Mouse (Mus musculus): Measurements from ENCODE around the gene Herc4. TPM values are rescaled to one million over a fixed set of nuclear protein-coding genes. Genes with fewer than 3 reads are reported as not detected.

Gene Herc4
- polyA plus RNA-seq (2014; fragmentation: Nextera tagmentation; extraction: Ambion mirVana) = 27.0 and 34.7 TPM in 2 replicates

- DNase-seq (peak; percentile 98), ATAC-seq (ENCODE audit: low FRiP score, low TSS enrichment) (peak; percentile 99)
- Histone ChIP-seq H3K4me3 (replicated peaks; ENCODE audit: low read depth, low read length) (peak within 1 kb of the TSS; percentile 90), H3K27me3 (ENCODE audit: control insufficient read depth, insufficient read depth, low read length) (no peaks in the 10 kb centered on the region), H3K36me3 (ENCODE audit: control insufficient read depth, insufficient read depth, low read length) (no peaks in the 10 kb centered on the region), H3K27ac (replicated peaks; ENCODE audit: low read depth, low read length) (peak within 1 kb of the TSS; percentile 94), H3K9ac (replicated peaks; ENCODE audit: low read length) (peak within 1 kb of the TSS; percentile 82), H3K4me2 (ENCODE audit: low read length) (peak within 1 kb of the TSS; percentile 78), H3K9me3 (ENCODE audit: control insufficient read depth, low read length) (no peaks in the 10 kb centered on the region), H3K4me1 (ENCODE audit: control insufficient read depth, insufficient read depth, low read length) (peaks cover 22% of the 10 kb centered on the region)
- WGBS = under 1% methylated on average over 39 of the region's 44 CpGs
Measured at GRCm38 (mm10) chr10:63243493-63244054, at the start of gene Herc4. Gene Herc4 (plus strand): TSS chr10:63243810.

GRCm38 (mm10) chr10:63199008-63199407 lies 44.6 kb upstream of the Herc4 start:
- Histone ChIP-seq H3K27ac (replicated peaks; ENCODE audit: low read depth, low read length) (no peak overlapping the region), H3K4me2 (ENCODE audit: low read length) (no peak overlapping the region), H3K4me1 (ENCODE audit: control insufficient read depth, insufficient read depth, low read length) (no peaks in the 10 kb centered on the region), H3K9ac (replicated peaks; ENCODE audit: low read length) (no peak overlapping the region), H3K36me3 (ENCODE audit: control insufficient read depth, insufficient read depth, low read length) (no peaks in the 10 kb centered on the region), H3K9me3 (ENCODE audit: control insufficient read depth, low read length) (no peaks in the 10 kb centered on the region), H3K4me3 (replicated peaks; ENCODE audit: low read depth, low read length) (no peak overlapping the region), H3K27me3 (ENCODE audit: control insufficient read depth, insufficient read depth, low read length) (no peaks in the 10 kb centered on the region)
- DNase-seq = no peak
- 81% methylated on average over 4 of the region's 4 CpGs for WGBS
- ATAC-seq (ENCODE audit: low FRiP score, low TSS enrichment) = no peak

DNA sequence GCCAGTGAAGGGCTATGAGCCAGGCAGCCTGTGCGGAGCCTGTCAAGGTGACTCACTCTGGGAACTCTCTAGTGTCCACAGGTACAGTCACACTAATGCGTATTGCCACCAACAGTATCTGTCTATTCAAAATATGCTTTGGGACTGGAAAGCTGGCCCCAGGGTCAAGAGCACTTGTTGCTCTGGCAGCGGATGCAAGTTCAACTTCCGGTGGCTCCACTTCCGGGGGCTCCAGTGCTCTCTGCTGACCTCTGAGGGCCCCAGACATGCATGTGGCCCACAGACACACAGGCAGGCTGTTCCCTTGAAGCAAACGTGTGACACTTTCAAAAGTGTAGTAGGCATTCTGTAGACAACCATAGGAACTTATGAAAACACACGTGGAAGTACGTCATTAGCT lies 42.1 kb upstream of the Herc4 start:
- no peak overlapping the region for H3K9ac ChIP-seq (replicated peaks; ENCODE audit: low read length)
- ATAC-seq (ENCODE audit: low FRiP score, low TSS enrichment) (no peak), DNase-seq (no peak)
- no peak overlapping the region for H3K4me3 ChIP-seq (replicated peaks; ENCODE audit: low read depth, low read length)
- no peaks in the 10 kb centered on the region for H3K9me3 ChIP-seq (ENCODE audit: control insufficient read depth, low read length)
- WGBS = 86% methylated on average over 8 of the region's 8 CpGs
- no peak overlapping the region for H3K4me2 ChIP-seq (ENCODE audit: low read length)
- H3K27me3 ChIP-seq (ENCODE audit: control insufficient read depth, insufficient read depth, low read length) = no peaks in the 10 kb centered on the region
- H3K4me1 ChIP-seq (ENCODE audit: control insufficient read depth, insufficient read depth, low read length) = no peaks in the 10 kb centered on the region
- no peak overlapping the region for H3K27ac ChIP-seq (replicated peaks; ENCODE audit: low read depth, low read length)
- H3K36me3 ChIP-seq (ENCODE audit: control insufficient read depth, insufficient read depth, low read length) = no peaks in the 10 kb centered on the region

GRCm38 (mm10) chr10:63203002-63203401 lies 40.6 kb upstream of the Herc4 start:
- ATAC-seq (ENCODE audit: low FRiP score, low TSS enrichment) (no peak), DNase-seq (no peak)
- Histone ChIP-seq H3K36me3 (ENCODE audit: control insufficient read depth, insufficient read depth, low read length) (no peaks in the 10 kb centered on the region), H3K9me3 (ENCODE audit: control insufficient read depth, low read length) (no peaks in the 10 kb centered on the region), H3K4me3 (replicated peaks; ENCODE audit: low read depth, low read length) (no peak overlapping the region), H3K27ac (replicated peaks; ENCODE audit: low read depth, low read length) (no peak overlapping the region), H3K4me1 (ENCODE audit: control insufficient read depth, insufficient read depth, low read length) (no peaks in the 10 kb centered on the region), H3K27me3 (ENCODE audit: control insufficient read depth, insufficient read depth, low read length) (no peaks in the 10 kb centered on the region), H3K9ac (replicated peaks; ENCODE audit: low read length) (no peak overlapping the region), H3K4me2 (ENCODE audit: low read length) (no peak overlapping the region)
- 78% methylated on average over 3 of the region's 3 CpGs for WGBS

DNA sequence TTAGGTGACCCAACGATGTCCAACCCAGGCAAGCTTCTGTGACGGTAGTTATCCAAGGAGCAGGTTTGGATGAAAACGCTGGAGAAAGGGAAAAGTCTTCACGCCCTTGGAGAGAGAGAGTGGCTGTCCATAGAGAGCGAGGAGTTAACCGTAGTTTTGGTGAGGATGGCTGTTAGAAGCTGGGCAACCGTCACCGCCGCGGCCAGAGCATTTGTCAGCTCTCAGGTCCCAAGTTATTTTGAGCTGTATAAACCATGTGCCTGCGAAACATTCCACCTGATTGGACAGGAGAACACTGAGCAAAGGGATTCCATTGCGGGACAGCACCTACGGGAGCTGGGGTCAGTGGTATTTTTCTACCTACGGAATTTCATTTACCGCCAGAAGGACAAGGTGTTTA lies 39.9 kb upstream of the Herc4 start, which contains the start of gene Mypn:
TSS of gene Mypn (minus strand) at position 225 of the 400 bp plus-strand sequence.
- H3K9ac ChIP-seq (replicated peaks; ENCODE audit: low read length) = no peak within 1 kb of the TSS
- no peak within 1 kb of the TSS for H3K4me2 ChIP-seq (ENCODE audit: low read length)
- ATAC-seq (ENCODE audit: low FRiP score, low TSS enrichment) (no peak), DNase-seq (no peak)
- H3K9me3 ChIP-seq (ENCODE audit: control insufficient read depth, low read length) = no peaks in the 10 kb centered on the region
- no peak within 1 kb of the TSS for H3K4me3 ChIP-seq (replicated peaks; ENCODE audit: low read depth, low read length)
- 93% methylated on average over 15 of the region's 15 CpGs for WGBS
- no peaks in the 10 kb centered on the region for H3K27me3 ChIP-seq (ENCODE audit: control insufficient read depth, insufficient read depth, low read length)
- no peaks in the 10 kb centered on the region for H3K4me1 ChIP-seq (ENCODE audit: control insufficient read depth, insufficient read depth, low read length)
- H3K36me3 ChIP-seq (ENCODE audit: control insufficient read depth, insufficient read depth, low read length) = no peaks in the 10 kb centered on the region
- H3K27ac ChIP-seq (replicated peaks; ENCODE audit: low read depth, low read length) = no peak within 1 kb of the TSS

- DNase-seq = no peak
- H3K4me2 ChIP-seq (ENCODE audit: low read length) = no peak overlapping the region
- no peak for ATAC-seq (ENCODE audit: low FRiP score, low TSS enrichment)
- no peak overlapping the region for H3K27ac ChIP-seq (replicated peaks; ENCODE audit: low read depth, low read length)
- no peaks in the 10 kb centered on the region for H3K4me1 ChIP-seq (ENCODE audit: control insufficient read depth, insufficient read depth, low read length)
- H3K9me3 ChIP-seq (ENCODE audit: control insufficient read depth, low read length) = no peaks in the 10 kb centered on the region
- no peaks in the 10 kb centered on the region for H3K36me3 ChIP-seq (ENCODE audit: control insufficient read depth, insufficient read depth, low read length)
- H3K9ac ChIP-seq (replicated peaks; ENCODE audit: low read length) = no peak overlapping the region
- no peak overlapping the region for H3K4me3 ChIP-seq (replicated peaks; ENCODE audit: low read depth, low read length)
- WGBS = 69% methylated on average over 6 of the region's 6 CpGs
- no peaks in the 10 kb centered on the region for H3K27me3 ChIP-seq (ENCODE audit: control insufficient read depth, insufficient read depth, low read length)
Measured at GRCm38 (mm10) chr10:63208871-63209270, 34.7 kb upstream of the Herc4 start.

DNA sequence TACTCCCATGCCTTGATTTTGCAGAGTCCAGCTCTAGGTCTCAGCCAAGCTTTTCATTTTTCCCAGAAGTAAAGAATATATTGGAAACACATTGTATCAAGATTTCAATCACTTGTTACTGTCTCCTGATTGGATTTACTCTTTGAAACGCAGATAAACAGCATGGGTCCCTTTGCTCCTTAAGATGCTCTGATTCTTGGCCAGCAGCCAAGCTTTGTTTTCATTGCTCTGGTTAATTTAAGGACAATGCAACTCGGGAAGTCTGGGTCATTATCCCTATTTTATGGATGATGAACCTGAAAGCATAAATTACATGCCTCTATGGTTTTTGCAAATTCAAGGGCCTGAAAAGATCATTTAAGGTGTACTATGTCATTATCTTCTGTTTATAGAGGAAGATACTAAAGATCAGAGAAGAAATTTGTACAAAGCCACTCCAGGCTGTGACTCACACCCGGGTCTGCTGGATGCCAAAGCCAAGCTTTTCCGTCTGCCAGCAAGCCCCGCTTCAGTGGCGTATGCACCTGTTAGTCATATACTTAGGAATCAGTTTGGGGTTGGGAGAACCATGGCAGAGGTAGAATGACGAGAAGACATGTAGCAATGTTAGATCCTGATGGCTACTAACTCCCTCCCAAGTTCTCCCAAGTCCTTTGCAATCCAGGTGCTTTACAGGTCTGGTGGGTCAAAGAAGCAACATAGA lies 22.4 kb upstream of the Herc4 start:
- H3K4me1 ChIP-seq (ENCODE audit: control insufficient read depth, insufficient read depth, low read length) = no peaks in the 10 kb centered on the region
- no peak overlapping the region for H3K4me3 ChIP-seq (replicated peaks; ENCODE audit: low read depth, low read length)
- peak; percentile 37 for DNase-seq
- H3K36me3 ChIP-seq (ENCODE audit: control insufficient read depth, insufficient read depth, low read length) = no peaks in the 10 kb centered on the region
- H3K9me3 ChIP-seq (ENCODE audit: control insufficient read depth, low read length) = no peaks in the 10 kb centered on the region
- no peak overlapping the region for H3K4me2 ChIP-seq (ENCODE audit: low read length)
- H3K9ac ChIP-seq (replicated peaks; ENCODE audit: low read length) = no peak overlapping the region
- no peak for ATAC-seq (ENCODE audit: low FRiP score, low TSS enrichment)
- no peak overlapping the region for H3K27ac ChIP-seq (replicated peaks; ENCODE audit: low read depth, low read length)
- 64% methylated on average over 7 of the region's 7 CpGs for WGBS
- no peaks in the 10 kb centered on the region for H3K27me3 ChIP-seq (ENCODE audit: control insufficient read depth, insufficient read depth, low read length)

DNA sequence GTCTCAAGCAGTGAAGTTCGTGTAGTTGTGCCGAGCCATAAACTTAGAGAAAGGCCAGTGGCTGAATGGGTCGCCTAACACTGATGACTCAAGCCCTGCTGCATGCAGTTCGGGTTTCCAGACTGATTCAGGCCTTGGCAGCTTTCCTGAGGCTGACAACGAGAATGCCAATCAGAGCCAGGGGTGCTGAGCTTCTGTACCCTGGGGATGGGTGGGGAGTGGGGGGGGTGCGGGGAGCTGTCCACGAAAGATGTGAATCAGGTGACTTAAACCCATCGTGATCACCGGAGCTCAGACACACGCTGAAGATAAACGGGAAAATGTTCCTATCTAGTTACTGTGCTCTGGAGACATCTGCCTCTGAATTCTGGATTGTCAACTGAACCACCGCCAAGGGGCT lies 19.3 kb upstream of the Herc4 start:
- no peak for DNase-seq
- ATAC-seq (ENCODE audit: low FRiP score, low TSS enrichment) = no peak
- no peaks in the 10 kb centered on the region for H3K4me1 ChIP-seq (ENCODE audit: control insufficient read depth, insufficient read depth, low read length)
- no peak overlapping the region for H3K27ac ChIP-seq (replicated peaks; ENCODE audit: low read depth, low read length)
- WGBS = 81% methylated on average over 12 of the region's 12 CpGs
- no peak overlapping the region for H3K4me2 ChIP-seq (ENCODE audit: low read length)
- no peaks in the 10 kb centered on the region for H3K9me3 ChIP-seq (ENCODE audit: control insufficient read depth, low read length)
- no peaks in the 10 kb centered on the region for H3K27me3 ChIP-seq (ENCODE audit: control insufficient read depth, insufficient read depth, low read length)
- no peaks in the 10 kb centered on the region for H3K36me3 ChIP-seq (ENCODE audit: control insufficient read depth, insufficient read depth, low read length)
- no peak overlapping the region for H3K4me3 ChIP-seq (replicated peaks; ENCODE audit: low read depth, low read length)
- no peak overlapping the region for H3K9ac ChIP-seq (replicated peaks; ENCODE audit: low read length)

GRCm38 (mm10) chr10:63230266-63230665 lies 13.3 kb upstream of the Herc4 start:
- no peak overlapping the region for H3K9ac ChIP-seq (replicated peaks; ENCODE audit: low read length)
- WGBS = 91% methylated on average over 7 of the region's 7 CpGs
- H3K4me2 ChIP-seq (ENCODE audit: low read length) = no peak overlapping the region
- no peak overlapping the region for H3K4me3 ChIP-seq (replicated peaks; ENCODE audit: low read depth, low read length)
- DNase-seq = no peak
- no peak overlapping the region for H3K27ac ChIP-seq (replicated peaks; ENCODE audit: low read depth, low read length)
- no peak for ATAC-seq (ENCODE audit: low FRiP score, low TSS enrichment)
- H3K4me1 ChIP-seq (ENCODE audit: control insufficient read depth, insufficient read depth, low read length) = no peaks in the 10 kb centered on the region
- no peaks in the 10 kb centered on the region for H3K27me3 ChIP-seq (ENCODE audit: control insufficient read depth, insufficient read depth, low read length)
- H3K36me3 ChIP-seq (ENCODE audit: control insufficient read depth, insufficient read depth, low read length) = no peaks in the 10 kb centered on the region
- no peaks in the 10 kb centered on the region for H3K9me3 ChIP-seq (ENCODE audit: control insufficient read depth, low read length)

Data from midbrain, embryonic 14.5 days (tissue).